Mouse (Mus musculus) liver, embryonic 13.5 days (tissue): Measurements from ENCODE around the gene Gm16434. TPM values are rescaled to one million over a fixed set of nuclear protein-coding genes. Genes with fewer than 3 reads are reported as not detected.
"Not testable (repeated sequence)": the region's sequence is repeated elsewhere in the genome, so short reads cannot be mapped to it uniquely, and the experiment has no call there.

Source experiments
- ATAC-seq: fragments of 200-750 bp; cut with Nextera tagmentation; 2 replicates; pipeline ENCODE4 v1.8.0; 2017; ENCODE audit warnings: low read depth, mild to moderate bottlenecking, moderate number of reproducible peaks, moderate library complexity
- DNase-seq: peaks from one replicate; pipeline ENCODE4 v3.0.0; 2022
- H3K27ac ChIP-seq: fragments of 300-500 bp; sonication (generic); 2 replicates; pipeline ENCODE4 v1.5.1; 2015; ENCODE audit warnings: moderate library complexity, mild to moderate bottlenecking, inconsistent platforms
- H3K27me3 ChIP-seq: fragments of 300-500 bp; sonication (generic); 2 replicates; pipeline ENCODE4 v1.6.1; 2015; ENCODE audit warnings: mild to moderate bottlenecking, inconsistent platforms
- H3K36me3 ChIP-seq: fragments of 300-500 bp; sonication (generic); 2 replicates; pipeline ENCODE4 v1.6.1; 2015; ENCODE audit warnings: mild to moderate bottlenecking, inconsistent platforms
- H3K4me1 ChIP-seq: fragments of 300-500 bp; sonication (generic); replicated peaks from 2 replicates; pipeline ENCODE4 v1.6.1; 2015; ENCODE audit warnings: inconsistent platforms
- H3K4me2 ChIP-seq: fragments of 300-500 bp; sonication (generic); 2 replicates; pipeline ENCODE4 v1.6.1; 2015; ENCODE audit warnings: inconsistent platforms, mild to moderate bottlenecking, moderate library complexity
- H3K4me3 ChIP-seq: fragments of 300-500 bp; sonication (generic); replicated peaks from 2 replicates; pipeline ENCODE4 v1.5.1; 2015; ENCODE audit warnings: mild to moderate bottlenecking, inconsistent platforms
- H3K9ac ChIP-seq: fragments of 300-500 bp; sonication (generic); 2 replicates; pipeline ENCODE4 v1.6.1; 2015; ENCODE audit warnings: mild to moderate bottlenecking, inconsistent platforms
- H3K9me3 ChIP-seq: fragments of 300-500 bp; sonication (generic); replicated peaks from 2 replicates; pipeline ENCODE4 v1.6.1; 2016; ENCODE audit warnings: inconsistent platforms
- WGBS: fragments of 180-500 bp; shearing (Covaris S2); methylation state at CpG from one replicate; pipeline ENCODE4 v1.1.7; 2015; ENCODE audit not compliant: insufficient replicate concordance; 5-methylcytosine and 5-hydroxymethylcytosine counted together
- polyA plus RNA-seq: library from polyadenylated mRNA; unstranded; fragments of >200 nt; fragmentation: Nextera tagmentation; extraction: Ambion mirVana; gene quantifications from 2 replicates; pipeline ENCODE4 v1.2.1, GENCODE M21; 2015

The Gm16434 gene
- not detected in 2 replicates for polyA plus RNA-seq

DNA sequence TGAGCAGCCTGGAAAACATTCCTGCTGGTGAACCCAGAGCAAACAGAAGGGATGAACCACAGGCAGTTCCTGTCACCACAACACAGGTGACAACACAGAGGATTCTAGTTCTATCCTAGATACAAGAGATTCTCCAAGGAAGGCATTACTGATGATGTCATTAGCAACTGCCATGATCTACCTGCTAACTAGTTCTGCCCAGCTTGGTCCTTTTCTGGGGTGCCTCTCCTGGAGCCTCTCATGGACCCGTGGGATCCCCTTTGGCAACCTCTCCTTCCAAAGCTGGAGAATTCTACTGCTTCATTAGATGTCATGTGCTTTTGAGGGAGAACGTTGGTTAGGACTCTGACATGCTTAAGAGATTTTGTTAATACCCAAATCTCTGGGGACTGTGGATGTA is at the start of gene Gm16434:
TSS of gene Gm16434 (minus strand) at position 101 of the 400 bp plus-strand sequence.
- H3K4me2 ChIP-seq, ATAC-seq, H3K4me1 ChIP-seq, H3K9me3 ChIP-seq, H3K27me3 ChIP-seq, H3K36me3 ChIP-seq, H3K27ac ChIP-seq, H3K9ac ChIP-seq, DNase-seq, H3K4me3 ChIP-seq: not testable (repeated sequence)
- WGBS = no CpG with 5 or more reads among the region's 2 CpGs

DNA sequence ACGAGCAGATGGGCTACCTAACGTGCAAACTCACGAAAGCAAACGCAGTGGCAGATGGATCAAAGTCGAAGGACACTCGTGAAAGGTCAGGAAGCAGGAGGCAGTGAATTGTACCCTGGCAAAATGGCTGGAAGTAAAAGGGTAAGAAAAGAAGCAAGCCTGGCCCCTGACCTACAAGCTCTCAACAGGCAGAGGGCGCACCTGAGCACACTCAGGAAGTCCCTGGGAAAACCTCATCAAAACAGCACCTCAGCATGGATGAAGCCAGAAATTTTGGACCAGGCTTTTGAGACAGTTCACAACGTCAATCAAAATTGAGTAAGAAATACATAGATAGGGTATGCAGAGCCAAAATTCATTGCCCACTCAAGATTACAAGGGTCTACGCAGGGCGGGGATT is 49.2 kb upstream of the Gm16434 start:
- not testable (repeated sequence) for H3K9me3 ChIP-seq, H3K4me2 ChIP-seq, H3K36me3 ChIP-seq, H3K4me1 ChIP-seq, ATAC-seq, H3K27ac ChIP-seq, H3K4me3 ChIP-seq, DNase-seq, H3K9ac ChIP-seq, H3K27me3 ChIP-seq
- WGBS = 10% methylated on average over 8 of the region's 10 CpGs

DNA sequence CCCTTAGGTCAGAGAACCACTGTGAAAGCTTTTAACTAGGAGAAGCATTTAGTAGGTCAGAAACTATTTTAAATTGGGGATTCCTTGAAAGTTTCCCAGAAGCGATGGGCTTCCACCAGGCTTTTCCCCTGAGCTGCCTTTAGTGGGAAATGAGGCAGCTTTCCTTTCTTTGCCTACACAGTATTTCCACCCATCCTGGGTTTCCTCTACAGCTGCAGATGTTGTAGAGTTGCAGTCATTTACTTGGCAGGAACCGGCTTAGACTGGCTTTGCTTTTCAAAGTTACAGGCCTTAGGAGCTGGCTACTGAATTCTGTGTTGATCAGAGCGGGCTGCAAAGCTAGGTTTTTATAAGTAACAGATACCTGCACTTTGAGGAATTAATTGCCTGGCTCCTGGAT is 5.7 kb upstream of the Gm16434 start:
- not testable (repeated sequence) for H3K9ac ChIP-seq, H3K4me3 ChIP-seq, H3K9me3 ChIP-seq, H3K4me2 ChIP-seq, H3K4me1 ChIP-seq, H3K27me3 ChIP-seq, ATAC-seq, DNase-seq, H3K27ac ChIP-seq, H3K36me3 ChIP-seq
- 58% methylated on average over 2 of the region's 3 CpGs for WGBS

DNA sequence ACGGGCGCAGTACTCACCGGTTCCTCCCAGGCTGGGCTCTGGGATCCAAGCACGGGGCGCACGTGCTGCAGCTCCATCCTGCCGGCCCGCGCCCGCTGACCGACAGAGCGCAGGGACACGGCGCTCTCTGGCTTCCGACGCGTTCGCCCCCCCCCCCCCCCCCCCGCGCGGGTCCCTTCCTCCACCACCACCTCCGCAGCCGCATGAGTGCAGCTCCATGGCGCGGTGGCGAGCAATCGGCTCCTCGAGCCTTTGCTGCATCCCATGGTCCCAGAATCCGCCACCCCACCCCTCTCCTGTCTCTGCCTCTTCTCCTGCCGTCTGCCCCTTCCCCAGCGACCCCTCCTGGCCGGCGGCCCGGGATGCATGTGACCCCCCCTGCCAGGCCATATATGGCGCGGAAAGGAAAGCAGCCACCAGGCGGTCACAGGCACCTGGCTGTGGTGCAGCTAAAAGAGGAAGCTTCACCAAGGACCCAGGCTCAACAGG is 19.8 kb downstream of the Gm16434 start, which contains the start of gene Gm3512:
TSS of gene Gm3512 (minus strand) at position 51 of the 489 bp plus-strand sequence.
- no CpG with 5 or more reads among the region's 37 CpGs for WGBS

More for the DNA sequence above, 19.8 kb downstream of the Gm16434 start, which contains the start of gene Gm3512:
- not testable (repeated sequence) for H3K9me3 ChIP-seq, H3K27ac ChIP-seq, H3K4me2 ChIP-seq, H3K4me3 ChIP-seq, H3K4me1 ChIP-seq, H3K27me3 ChIP-seq, H3K36me3 ChIP-seq, H3K9ac ChIP-seq, DNase-seq, ATAC-seq

Other genes starting within 250 kb of the Gm16434 start
- not detected in 2 replicates for gene Gm6356, start 220.7 kb downstream of the Gm16434 start, polyA plus RNA-seq
- 0.07 TPM in 1 of 2 replicates, not detected in the other for gene Gm10406, start 167.1 kb downstream of the Gm16434 start, polyA plus RNA-seq
- not detected in 2 replicates for gene Gm3685, start 149.6 kb downstream of the Gm16434 start, polyA plus RNA-seq
- 0.10 and 0.12 TPM in 2 replicates for gene Gm3696, start 93.9 kb downstream of the Gm16434 start, polyA plus RNA-seq
- gene Gm6676, start 69.1 kb downstream of the Gm16434 start, polyA plus RNA-seq = not detected in 2 replicates
- gene Gm3512, start 20.0 kb downstream of the Gm16434 start, polyA plus RNA-seq = 0.12 and 0.35 TPM in 2 replicates
- gene Gm3727, start 70.2 kb upstream of the Gm16434 start, polyA plus RNA-seq = not detected in 2 replicates
- not detected in 2 replicates for gene Gm3739, start 120.5 kb upstream of the Gm16434 start, polyA plus RNA-seq
- gene Gm5797, start 137.9 kb upstream of the Gm16434 start, polyA plus RNA-seq = not detected in 2 replicates
- not detected in 2 replicates for gene Gm8374, start 170.6 kb upstream of the Gm16434 start, polyA plus RNA-seq